Mouse (Mus musculus) forebrain, embryonic 14.5 days (tissue): Measurements from ENCODE around the gene Trim17. TPM values are rescaled to one million over a fixed set of nuclear protein-coding genes. Genes with fewer than 3 reads are reported as not detected.

ENCODE experiments used
- ATAC-seq: fragments of 200-750 bp; cut with Nextera tagmentation; 2 replicates; pipeline ENCODE4 v1.8.0; 2017; ENCODE audit warnings: mild to moderate bottlenecking, moderate library complexity
- DNase-seq: peaks from one replicate; pipeline ENCODE4 v3.0.0-alpha.2; 2015; ENCODE audit warnings: low spot score
- H3K27ac ChIP-seq: fragments of 300-500 bp; sonication (generic); 2 replicates; pipeline ENCODE4 v1.5.1; 2014; ENCODE audit warnings: low read depth, mild to moderate bottlenecking, control low read depth, low read length, moderate library complexity
- H3K27me3 ChIP-seq: fragments of 300-500 bp; sonication (generic); replicated peaks from 2 replicates; pipeline ENCODE4 v1.6.1; 2014; ENCODE audit warnings: low read length, control low read depth, mixed read lengths; ENCODE audit not compliant: control insufficient read depth, insufficient read depth
- H3K36me3 ChIP-seq: fragments of 300-500 bp; sonication (generic); 2 replicates; pipeline ENCODE4 v1.6.1; 2014; ENCODE audit warnings: low read length, control low read depth; ENCODE audit not compliant: control insufficient read depth, insufficient read depth
- H3K4me1 ChIP-seq: fragments of 300-500 bp; sonication (generic); 2 replicates; pipeline ENCODE4 v1.6.1; 2014; ENCODE audit warnings: antibody characterized with exemption, low read length, control low read depth; ENCODE audit not compliant: control insufficient read depth, insufficient read depth
- H3K4me2 ChIP-seq: fragments of 300-500 bp; sonication (generic); 2 replicates; pipeline ENCODE4 v1.6.1; 2014; ENCODE audit warnings: mild to moderate bottlenecking, control low read depth, low read length
- H3K4me3 ChIP-seq: fragments of 300-500 bp; sonication (generic); 2 replicates; pipeline ENCODE4 v1.5.1; 2014; ENCODE audit warnings: low read depth, low read length, control low read depth
- H3K9ac ChIP-seq: fragments of 300-500 bp; sonication (generic); 2 replicates; pipeline ENCODE4 v1.6.1; 2014; ENCODE audit warnings: mild to moderate bottlenecking, low read length, control low read depth, moderate library complexity
- H3K9me3 ChIP-seq: fragments of 300-500 bp; sonication (generic); replicated peaks from 2 replicates; pipeline ENCODE4 v1.6.1; 2016; ENCODE audit warnings: low read length, control low read depth, mixed read lengths; ENCODE audit not compliant: control insufficient read depth
- WGBS: fragments of 180-500 bp; shearing (Covaris S2); extraction: QIAGEN DNeasy Blood & Tissue Kit; methylation state at CpG from one replicate; pipeline ENCODE4 v1.1.7; 2014; 5-methylcytosine and 5-hydroxymethylcytosine counted together
- polyA plus RNA-seq: library from polyadenylated mRNA; unstranded; fragments of >200 nt; fragmentation: Nextera tagmentation; extraction: Ambion mirVana; gene quantifications from 2 replicates; pipeline ENCODE4 v1.2.1, GENCODE M21; 2014

Trim17 gene
- polyA plus RNA-seq, 1 experiment from 2014 or later, result 1.3 TPM

GRCm38 (mm10) chr11:58990141-58990540 is 35.7 kb downstream of the Trim17 start:
- Histone ChIP-seq H3K4me2 (no peak overlapping the region), H3K4me3 (no peak overlapping the region), H3K36me3 (peaks cover 57% of the 10 kb centered on the region), H3K27me3 (no peaks in the 10 kb centered on the region; the same call in 1 of the 2 replicates), H3K9ac (no peak overlapping the region), H3K9me3 (no peaks in the 10 kb centered on the region), H3K27ac (no peak overlapping the region), H3K4me1 (0 out of 2 replicates have a peak, but pooled peaks cover 3% of the 10 kb centered on the region)
- WGBS, result 91% methylated on average over 17 of the region's 17 CpGs
- DNase-seq (no peak), ATAC-seq (no peak)

DNA sequence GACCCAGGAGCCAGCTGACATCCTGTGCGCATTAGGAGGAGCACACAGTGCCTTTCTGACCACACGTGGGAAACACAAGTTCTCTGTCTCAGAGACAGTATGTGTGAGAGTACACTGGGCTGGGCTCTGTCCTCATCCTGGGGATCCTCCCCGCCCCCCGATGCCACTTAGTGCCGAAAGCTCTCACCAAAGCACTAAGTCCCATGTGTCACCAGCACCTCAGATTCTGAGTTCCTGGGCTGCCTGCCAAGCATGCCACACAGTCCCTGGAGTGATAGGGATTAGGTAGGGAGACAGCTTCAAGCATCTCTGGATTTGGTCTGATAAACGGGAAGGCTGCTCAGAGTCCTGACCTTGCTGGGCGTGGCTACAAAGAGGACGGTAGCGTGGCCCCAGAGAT is 36.3 kb downstream of the Trim17 start:
- 0 out of 2 replicates have a peak, but pooled peaks cover 3% of the 10 kb centered on the region for H3K4me1 ChIP-seq
- ATAC-seq (no peak), DNase-seq (peak; percentile 15)
- H3K9ac ChIP-seq, result no peak overlapping the region
- H3K4me2 ChIP-seq, result no peak overlapping the region
- no peak overlapping the region for H3K4me3 ChIP-seq
- no peaks in the 10 kb centered on the region for H3K9me3 ChIP-seq
- H3K27me3 ChIP-seq, result no peaks in the 10 kb centered on the region; the same call in 1 of the 2 replicates
- no peak overlapping the region for H3K27ac ChIP-seq
- 85% methylated on average over 9 of the region's 9 CpGs for whole genome bisulfite sequencing
- peaks cover 51% of the 10 kb centered on the region for H3K36me3 ChIP-seq

DNA sequence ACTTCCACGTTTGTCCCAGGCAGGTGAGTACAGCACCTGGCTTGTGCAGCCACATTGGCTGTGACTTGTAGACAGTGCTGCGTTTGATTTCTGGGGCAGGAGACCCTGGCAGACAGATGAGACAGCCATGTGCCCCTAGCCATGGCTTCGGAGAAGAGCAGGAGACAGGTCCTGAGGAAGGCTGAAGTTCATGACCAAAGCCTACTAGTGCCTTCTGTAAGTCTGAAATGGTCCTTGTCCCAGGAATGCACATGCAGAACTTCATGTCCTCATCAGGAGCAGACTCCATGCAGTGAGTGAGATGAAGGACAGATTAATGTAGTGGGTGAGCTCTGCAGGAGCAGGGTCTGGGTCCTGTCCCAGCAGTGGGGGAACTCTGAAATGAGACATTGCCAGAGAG is 37.4 kb downstream of the Trim17 start:
- no peaks in the 10 kb centered on the region; the same call in 1 of the 2 replicates for H3K27me3 ChIP-seq
- WGBS, result 89% methylated on average over 3 of the region's 3 CpGs
- H3K36me3 ChIP-seq, result peaks cover 40% of the 10 kb centered on the region
- no peak overlapping the region for H3K27ac ChIP-seq
- no peak overlapping the region for H3K4me3 ChIP-seq
- 0 out of 2 replicates have a peak, but pooled peaks cover 3% of the 10 kb centered on the region for H3K4me1 ChIP-seq
- DNase-seq, result no peak
- no peak overlapping the region for H3K9ac ChIP-seq
- H3K4me2 ChIP-seq, result no peak overlapping the region
- H3K9me3 ChIP-seq, result no peaks in the 10 kb centered on the region
- ATAC-seq, result no peak

- DNase-seq, result no peak
- Histone ChIP-seq H3K4me3 (no peak overlapping the region), H3K4me2 (no peak overlapping the region), H3K36me3 (peaks cover 29% of the 10 kb centered on the region), H3K27ac (no peak overlapping the region), H3K9ac (no peak overlapping the region), H3K27me3 (no peaks in the 10 kb centered on the region; the same call in 1 of the 2 replicates), H3K4me1 (0 out of 2 replicates have a peak, but pooled peaks cover 3% of the 10 kb centered on the region), H3K9me3 (no peaks in the 10 kb centered on the region)
- 81% methylated on average over 6 of the region's 6 CpGs for WGBS
- ATAC-seq, result no peak
Observed at GRCm38 (mm10) chr11:58993091-58993670, 38.7 kb downstream of the Trim17 start.

DNA sequence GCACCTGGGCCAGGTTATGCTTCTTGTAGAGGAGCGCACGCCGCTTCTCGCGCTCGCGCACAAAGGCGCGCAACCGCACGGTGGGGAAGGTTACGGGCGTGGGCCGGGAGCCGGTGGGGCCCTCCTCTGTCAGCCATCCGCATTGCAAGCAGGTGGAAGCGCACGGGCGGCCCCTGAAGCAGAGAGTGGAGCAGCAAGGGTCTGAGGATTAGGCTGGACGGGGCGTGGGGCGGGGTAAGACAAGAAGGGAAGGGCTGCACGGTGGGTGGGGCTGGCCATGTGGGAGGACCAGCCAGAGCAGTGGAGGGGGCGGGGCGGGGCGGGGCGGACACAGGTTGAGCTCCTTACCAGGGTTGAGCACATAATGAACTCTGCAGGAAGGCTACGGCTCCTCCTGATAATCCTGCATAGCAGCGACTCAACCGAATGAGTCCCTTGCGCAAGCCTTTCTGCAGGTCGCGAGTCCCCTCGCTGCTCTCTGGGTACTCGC is 39.9 kb downstream of the Trim17 start:
- under 1% methylated on average over 34 of the region's 35 CpGs for WGBS
- ATAC-seq (peak; percentile 71), DNase-seq (peak; percentile 40)
- Histone ChIP-seq H3K9ac (peak overlapping the region; percentile 47), H3K27ac (no peak overlapping the region), H3K36me3 (peaks cover 17% of the 10 kb centered on the region), H3K4me3 (peak overlapping the region; percentile 38), H3K4me2 (peak overlapping the region; percentile 57), H3K4me1 (0 out of 2 replicates have a peak, but pooled peaks cover 3% of the 10 kb centered on the region), H3K9me3 (no peaks in the 10 kb centered on the region), H3K27me3 (no peaks in the 10 kb centered on the region; the same call in 1 of the 2 replicates)

DNA sequence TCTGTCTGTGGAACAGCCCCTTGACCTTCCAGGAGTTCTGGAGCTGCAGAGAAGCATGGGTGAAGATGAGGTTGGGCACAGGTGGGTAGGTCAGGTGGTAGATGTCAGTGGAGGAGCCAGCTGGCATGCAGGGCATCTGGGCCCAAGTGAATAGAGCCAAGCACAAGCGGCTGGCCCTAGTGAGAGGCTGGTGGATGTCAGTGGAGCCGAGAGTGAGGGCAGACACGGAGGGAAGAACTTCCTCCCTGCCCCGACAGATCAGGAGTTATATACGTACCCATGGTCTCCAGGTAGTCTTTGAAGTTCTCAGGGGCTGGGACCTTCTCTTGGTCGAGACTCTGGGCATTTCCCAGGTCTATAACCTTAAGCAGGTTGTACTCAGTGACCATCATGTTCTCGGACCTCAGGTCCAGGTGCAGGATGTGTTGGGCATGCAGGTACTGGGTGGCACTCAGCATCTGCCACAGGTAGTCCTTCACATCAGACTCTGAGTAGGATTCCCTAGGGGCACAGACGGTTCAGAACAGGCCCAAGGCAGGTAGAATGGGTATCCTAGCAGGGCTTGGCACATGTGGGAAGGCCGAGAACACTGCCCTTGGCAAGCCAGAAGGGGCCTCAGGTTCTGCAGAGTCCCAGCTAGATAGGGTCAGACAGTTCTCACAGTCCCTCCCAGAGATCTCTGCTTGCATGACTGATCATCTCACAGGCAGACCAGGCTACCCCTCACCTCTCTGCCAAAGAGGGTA is 40.7 kb downstream of the Trim17 start:
- Histone ChIP-seq H3K9me3 (no peaks in the 10 kb centered on the region), H3K9ac (no peak overlapping the region), H3K36me3 (peaks cover 9% of the 10 kb centered on the region), H3K4me3 (no peak overlapping the region), H3K27me3 (no peaks in the 10 kb centered on the region; the same call in 1 of the 2 replicates), H3K4me2 (no peak overlapping the region; the same call in 1 of the 2 replicates), H3K4me1 (0 out of 2 replicates have a peak, but pooled peaks cover 3% of the 10 kb centered on the region), H3K27ac (no peak overlapping the region)
- DNase-seq, result no peak
- no peak for ATAC-seq
- 81% methylated on average over 9 of the region's 9 CpGs for WGBS

DNA sequence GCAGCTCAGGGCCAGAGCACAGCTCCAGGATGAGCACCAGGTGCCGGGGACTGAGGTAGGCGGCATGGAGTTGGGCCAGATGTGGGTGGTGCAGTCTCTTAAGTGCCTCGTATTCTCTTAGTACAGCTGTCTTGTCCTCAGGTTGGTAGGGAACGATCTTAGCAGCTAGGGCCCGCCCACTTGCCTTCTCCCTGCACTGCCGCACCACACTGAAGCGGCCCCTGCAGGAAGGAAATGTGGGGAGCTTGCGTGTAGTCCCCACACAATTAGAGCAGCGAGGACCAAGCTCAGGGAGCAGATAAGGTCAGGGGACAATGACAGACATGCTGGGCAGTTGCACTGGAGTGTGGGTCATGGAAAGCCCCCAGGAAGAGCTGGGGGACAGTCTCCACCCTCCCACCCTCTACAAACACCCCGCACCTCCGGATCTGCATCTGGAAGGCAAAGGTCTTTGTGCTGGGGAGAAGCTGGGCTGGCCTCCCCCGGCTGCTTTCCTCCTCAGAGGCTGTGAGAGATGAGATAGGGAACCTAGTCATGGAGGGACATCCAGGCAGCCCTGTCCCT is 41.4 kb downstream of the Trim17 start:
- no peak overlapping the region for H3K4me3 ChIP-seq
- no peaks in the 10 kb centered on the region for H3K9me3 ChIP-seq
- DNase-seq, result no peak
- H3K36me3 ChIP-seq, result peaks cover 2% of the 10 kb centered on the region; the same call in 1 of the 2 replicates
- ATAC-seq, result no peak
- no peaks in the 10 kb centered on the region; the same call in 1 of the 2 replicates for H3K27me3 ChIP-seq
- H3K4me2 ChIP-seq, result no peak overlapping the region
- 0 out of 2 replicates have a peak, but pooled peaks cover 3% of the 10 kb centered on the region for H3K4me1 ChIP-seq
- no peak overlapping the region for H3K9ac ChIP-seq
- WGBS, result 55% methylated on average over 12 of the region's 12 CpGs
- no peak overlapping the region for H3K27ac ChIP-seq

- no peaks in the 10 kb centered on the region; the same call in 1 of the 2 replicates for H3K27me3 ChIP-seq
- H3K36me3 ChIP-seq, result no peaks in the 10 kb centered on the region
- no peaks in the 10 kb centered on the region for H3K9me3 ChIP-seq
- 83% methylated on average over 5 of the region's 5 CpGs for WGBS
- 0 out of 2 replicates have a peak, but pooled peaks cover 3% of the 10 kb centered on the region for H3K4me1 ChIP-seq
- ATAC-seq (no peak), DNase-seq (no peak)
- no peak overlapping the region for H3K4me3 ChIP-seq
- no peak overlapping the region for H3K9ac ChIP-seq
- H3K4me2 ChIP-seq, result no peak overlapping the region
- no peak overlapping the region for H3K27ac ChIP-seq
Observed at GRCm38 (mm10) chr11:58997541-58997940, 43.1 kb downstream of the Trim17 start.
